Mouse (Mus musculus) cerebellum, postnatal 10 days (tissue): ENCODE measurements at regions not wholly inside any gene's neighbourhood (a gene's known extent, or its start where the extent isn't known, plus 50 kb on each side); places are given as distances from the start of the nearest gene placed in this dataset.

Experiments
- DNase-seq, 2 experiments: peaks; one replicate each; pipeline ENCODE4 v3.0.0; 2021; ENCODE audit warnings: mixed read lengths in 2 of 2

DNA sequence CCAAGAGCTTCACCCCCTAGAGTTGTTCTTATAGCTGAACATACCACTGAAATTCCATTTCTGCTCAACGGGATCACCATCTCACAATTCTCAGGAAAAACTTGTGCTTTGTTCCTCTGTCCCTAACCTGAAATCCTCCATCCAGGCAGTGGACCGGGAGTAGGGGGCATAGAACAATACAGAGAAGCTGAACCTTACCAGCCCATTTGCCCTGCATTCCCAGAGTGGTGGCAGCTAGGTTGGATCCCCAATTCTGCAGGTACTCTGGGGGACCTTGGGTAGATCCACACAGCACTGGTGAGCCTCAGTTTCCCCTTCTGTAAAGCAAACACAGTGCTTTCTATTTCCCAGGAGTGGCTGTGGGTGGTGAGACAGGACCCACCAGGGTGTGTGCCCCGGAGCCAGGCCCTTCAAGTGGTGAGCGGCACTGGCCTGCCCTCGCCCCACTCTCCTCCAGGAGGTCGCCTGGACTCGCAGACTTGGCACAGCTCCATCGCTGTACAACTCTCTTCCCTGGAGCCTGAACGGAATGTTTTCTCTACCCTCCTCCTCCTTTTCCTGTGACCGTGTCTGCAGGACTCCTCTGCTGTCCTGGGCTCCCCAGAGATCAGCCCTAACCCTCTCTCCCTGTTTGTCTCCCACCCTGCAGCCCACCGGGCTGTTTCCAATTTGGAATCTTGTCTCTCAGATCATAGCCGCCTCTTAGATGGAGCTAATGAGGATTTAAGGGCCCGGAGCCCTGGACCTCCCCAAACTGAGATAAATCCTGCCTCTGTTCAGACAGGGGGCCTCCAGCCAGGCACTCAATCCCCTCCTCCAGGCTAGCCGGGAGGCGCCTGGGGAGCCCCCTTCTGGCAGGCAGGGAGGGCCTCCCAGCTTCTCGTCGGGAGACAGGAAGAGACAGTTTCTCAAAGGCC is 52.3 kb upstream of the Cux1 start:
- DNase-seq: peak; percentile 36 to 45

DNA sequence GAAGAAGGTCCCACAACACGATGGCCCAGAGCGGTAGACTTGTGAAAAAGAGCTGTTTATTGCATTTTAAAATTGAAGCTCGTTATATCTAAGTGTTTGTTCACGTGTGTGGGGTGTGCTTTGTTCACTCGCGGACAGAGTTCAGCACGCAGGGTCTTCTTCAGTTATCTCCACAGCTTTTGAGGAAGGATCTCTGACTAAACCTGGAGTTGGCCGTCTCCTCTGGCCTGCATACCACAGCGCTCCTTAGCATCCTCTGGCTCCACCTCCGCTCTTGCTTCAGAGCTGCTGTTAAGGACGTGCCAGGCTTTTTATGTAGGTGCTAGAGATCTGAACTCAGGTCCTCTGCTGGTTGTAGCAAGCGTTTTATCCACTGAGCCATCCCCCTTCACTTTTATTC is 52.9 kb upstream of the Cux1 start:
- DNase-seq: no peak

DNA sequence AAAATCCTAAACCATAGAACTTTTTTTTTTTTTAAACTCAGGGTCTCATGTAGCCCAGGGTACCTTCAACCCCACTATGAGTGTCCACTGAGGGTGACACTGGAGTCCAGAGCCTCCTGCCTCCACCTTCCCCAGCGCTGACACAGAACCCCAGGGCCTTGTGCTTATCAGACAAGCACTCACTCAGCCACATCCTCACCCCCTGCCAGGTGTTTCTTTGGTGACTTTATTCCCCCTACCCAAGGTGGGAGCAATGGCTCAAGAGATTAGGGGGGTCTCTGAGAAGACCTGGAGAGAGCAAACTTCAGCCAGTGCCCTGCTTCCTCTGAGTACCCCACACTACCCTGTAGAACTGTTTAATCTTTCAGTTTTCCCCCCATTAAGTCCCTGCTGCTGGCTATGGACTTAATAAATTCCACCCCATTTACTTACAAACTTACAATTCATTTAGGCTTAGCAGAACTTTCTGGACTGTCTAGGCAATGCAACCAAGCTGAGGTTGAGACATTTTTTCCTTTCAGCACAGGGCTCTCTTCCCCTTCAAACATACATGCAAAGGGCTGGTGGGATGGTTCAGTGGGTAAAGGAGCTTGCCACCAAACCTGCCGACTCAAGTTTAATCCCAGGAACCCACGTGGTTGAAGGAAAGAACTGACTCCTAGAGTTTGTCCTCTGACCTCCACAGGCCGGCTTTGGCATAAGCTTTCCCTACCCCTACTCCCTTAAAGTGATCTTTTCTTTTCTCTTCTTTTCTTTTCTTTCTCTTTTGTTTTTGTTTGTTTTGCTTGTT is 54.2 kb upstream of the Cux1 start:
- no peak for DNase-seq

DNA sequence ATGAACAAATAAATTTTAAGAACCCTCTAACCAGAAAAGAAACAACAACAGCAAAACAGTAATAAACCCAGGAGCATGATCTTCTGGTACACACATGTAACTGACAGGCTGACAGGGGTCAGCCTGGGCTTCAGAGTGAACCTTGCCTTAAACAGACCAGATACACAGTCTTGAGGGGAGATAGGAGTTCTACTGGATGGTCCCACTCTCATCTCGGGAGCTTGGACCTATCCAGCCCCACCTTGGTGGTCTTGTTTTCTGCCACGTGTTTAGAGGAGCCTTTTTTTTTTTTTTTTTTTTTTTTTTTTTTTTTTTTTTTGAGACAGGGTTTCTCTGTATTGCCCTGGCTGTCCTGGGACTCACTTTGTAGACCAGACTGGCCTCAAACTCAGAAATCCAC is 54.9 kb upstream of the Cux1 start:
- DNase-seq: no peak

DNA sequence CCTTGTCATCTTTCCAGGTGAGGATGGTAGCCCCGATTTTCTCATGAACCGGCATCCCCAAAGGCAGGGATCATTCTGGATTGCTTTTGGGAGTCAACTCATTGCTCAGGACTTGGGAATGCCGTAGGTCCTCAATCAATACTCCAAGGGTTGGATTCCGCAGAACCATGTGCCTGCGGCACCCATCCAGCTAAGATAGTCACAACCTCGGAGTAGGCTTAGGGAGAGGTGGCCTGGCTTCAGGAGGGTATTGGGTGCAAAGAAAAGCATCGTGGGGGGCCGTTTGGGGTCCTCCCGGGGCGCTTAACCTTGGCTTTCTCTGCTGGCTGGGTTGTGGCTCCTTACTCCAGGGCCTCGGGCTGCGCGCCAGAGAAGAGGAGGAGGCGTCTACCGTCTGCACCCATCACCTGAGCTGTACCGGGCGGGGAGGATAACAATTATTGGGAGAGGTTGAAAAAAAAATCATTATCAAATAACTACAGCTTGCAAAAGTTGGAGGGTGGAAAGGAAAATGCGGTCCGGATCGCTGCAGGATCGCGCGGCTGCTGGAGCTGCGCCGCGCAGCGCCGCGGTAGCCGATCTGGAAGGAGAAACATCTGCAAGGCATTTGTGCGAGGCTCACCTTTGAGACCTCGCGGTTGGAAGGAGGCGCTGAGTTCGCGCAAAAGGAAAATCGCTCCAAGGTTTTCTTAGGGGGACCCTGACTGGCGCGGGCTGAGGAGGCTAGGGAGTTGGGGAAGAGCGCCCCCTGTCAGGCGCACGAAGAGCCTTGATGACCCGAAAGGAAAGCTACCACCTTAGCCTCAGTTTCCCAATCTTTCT is 55.6 kb upstream of the Cux1 start:
- DNase-seq: peak; percentile 77 to 78

DNA sequence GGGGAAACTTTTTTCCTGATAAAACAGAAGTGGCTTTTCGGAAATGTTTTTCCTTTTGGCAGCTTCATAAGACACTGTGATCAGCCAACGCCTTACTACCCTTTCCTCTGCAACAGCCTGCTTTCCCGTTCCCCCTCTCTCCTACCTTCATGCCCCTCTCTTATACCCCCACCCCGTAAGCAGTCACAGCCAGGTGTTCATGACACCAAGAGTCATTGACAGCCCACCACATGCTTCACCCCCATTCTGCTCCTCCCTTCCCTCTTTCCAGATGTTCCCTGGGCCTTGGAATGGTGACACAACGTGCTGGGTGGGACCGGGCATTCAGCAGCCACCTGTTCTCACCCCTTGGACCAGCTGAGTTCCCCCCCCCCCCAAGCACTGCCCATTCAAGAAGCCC is 56.5 kb upstream of the Cux1 start:
- no peak for DNase-seq

DNA sequence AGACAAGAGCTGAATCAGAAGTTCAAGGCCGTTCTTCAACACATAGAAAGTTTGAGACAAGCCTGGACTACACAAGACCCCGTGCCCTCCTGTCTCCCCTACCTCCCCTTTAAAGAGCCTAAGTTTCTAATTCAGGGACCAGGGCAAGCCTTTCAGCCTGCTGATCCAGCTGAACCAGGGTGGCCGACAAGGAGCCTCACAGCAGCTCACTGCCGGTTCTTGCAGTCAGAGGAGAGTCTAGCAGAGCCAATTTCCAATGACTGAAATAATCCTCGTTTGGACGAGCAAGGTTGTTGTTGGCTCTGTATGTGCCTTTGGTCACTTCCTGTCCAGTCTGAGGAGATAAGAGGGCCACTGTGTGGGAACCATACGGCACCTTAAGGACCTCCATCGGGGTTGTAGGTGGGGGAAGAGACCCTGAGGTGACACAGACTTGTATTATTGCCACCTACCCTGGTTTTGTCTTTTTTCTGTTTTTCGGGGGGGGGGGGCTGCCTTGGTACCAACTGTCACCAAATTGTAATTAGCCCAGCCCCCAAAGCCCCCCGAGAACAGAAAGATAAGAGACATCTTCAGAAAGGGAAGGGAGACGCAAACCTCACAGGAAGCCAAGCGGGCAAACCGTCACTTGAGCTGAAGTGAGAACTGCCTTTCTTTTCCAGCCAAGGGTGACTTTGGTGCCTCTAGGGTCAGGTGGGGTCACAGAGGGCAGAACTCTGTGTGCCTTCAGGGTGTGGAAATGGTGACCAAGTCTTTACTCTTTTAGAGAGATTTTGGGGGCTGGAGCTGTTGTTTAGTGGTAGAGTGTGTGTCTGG is 58.1 kb upstream of the Cux1 start:
- DNase-seq: no peak

DNA sequence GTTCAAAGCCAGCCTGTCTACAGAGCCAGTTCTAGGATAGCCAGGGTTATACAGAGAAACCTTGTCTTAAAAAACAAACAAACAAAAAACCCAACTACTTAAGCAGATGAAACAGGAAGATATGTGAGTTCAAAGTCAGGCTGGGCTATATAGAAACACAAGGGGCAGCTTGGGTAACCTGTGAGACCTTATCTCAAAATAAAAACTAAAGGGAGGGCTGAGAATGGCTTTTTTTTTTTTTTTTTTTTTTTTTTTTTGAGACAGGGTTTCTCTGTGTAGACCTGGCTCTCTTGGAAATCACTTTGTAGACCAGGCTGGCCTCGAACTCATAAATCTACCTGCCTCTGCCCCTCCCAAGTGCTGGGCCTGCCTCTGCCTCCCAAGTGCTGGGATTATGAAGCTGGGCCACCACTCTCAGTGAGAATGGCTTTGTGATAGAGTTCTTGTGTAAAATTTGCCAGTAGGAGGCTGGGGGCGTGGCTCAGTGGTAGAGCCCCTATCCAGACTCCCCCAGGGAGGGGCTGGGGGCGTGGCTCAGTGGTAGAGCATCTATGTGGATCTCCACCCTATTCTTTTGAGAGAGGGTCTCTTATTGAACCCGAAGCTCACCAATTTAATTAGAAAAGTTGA is 59.0 kb upstream of the Cux1 start:
- peak; percentile 18 to 28 for DNase-seq

DNA sequence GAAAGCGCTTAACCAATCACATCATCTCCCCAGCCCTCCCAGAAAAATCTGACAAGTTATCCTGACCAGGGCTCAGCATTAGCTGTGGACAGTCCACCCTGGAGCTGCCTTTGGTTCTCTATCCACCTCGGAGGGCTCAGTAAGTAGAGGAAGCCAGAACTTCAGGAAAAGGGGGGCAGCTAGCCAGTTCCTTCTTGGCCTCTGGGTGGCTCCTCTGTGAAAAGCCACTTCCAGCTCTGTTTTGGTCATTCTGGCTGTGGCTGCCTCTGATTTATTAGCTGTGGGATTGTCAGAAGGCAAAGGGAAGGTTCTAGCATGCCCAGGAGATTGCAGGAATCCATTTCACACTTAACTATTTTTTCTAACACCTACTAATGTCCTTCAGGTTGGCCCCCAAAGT is 59.6 kb upstream of the Cux1 start:
- peak; percentile 24 to 28 for DNase-seq

DNA sequence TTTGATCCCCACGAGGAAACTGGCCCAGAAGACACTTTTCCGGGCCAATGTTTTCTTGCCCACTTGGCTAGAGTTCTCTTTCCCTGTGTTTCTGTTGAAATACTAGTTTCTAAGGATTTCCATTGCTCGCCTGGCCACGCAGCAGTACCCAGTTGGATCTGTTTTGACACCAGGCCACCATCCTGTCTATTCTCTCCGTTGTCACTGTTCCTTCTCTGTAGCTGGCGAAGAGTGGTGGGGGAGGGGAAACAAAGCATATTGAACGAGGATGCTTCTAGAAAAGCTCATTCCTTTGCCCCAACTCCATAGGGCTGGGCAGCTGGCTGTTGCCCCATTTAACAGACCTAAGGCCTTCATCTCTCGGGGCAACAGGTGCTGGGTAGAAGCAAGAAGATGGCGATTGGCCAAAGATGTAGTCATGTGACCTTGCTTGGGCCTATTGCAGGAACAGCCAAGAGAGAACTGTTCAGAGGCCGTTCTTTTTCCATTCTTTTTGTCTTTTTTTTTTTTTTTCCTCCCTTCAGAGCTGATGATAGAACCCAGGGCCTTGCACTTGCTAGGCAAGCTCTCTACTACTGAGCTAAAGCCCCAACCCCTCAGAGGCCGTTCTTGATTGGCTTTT is 60.5 kb upstream of the Cux1 start:
- DNase-seq: peak; percentile 66 to 79

DNA sequence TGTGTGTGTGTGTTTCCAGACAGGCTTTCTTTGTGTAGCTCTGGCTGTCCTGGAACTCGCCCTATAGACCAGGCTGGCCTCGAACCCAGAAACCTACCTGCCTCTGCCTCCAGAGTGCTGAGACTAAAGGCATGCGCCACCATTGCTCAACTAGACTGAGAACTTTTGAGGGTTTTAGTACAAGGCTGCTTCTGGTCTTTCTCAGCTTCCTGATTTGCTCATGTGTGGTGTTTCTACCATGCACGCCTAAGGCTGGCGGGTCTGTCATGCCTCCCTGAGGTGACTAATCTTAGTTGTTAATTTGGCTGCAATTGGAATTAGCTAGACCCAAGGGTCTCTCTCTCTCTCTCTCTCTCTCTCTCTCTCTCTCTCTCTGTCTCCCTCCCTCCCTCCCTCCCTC is 61.2 kb upstream of the Cux1 start:
- no peak for DNase-seq

DNA sequence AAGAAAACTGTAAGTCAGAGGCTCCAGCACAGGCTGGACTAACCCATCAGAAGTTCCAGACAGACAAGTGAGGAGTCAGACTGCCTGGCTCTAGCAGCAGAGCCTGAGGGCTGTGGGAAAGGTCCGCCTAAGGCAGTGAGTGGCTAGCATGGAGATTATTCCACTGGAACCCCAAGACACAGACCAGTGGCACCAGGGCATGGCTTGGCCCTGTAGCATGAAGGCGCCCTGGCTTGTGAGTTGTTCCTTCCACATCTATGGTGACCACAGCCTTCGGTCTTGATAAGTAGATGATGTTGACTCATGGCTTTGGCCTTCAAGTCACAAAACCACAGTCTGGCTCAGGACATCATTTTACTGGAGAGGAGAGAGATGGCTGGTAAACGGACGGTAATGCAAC is 60.7 kb upstream of the Myl10 start:
- no peak for DNase-seq

DNA sequence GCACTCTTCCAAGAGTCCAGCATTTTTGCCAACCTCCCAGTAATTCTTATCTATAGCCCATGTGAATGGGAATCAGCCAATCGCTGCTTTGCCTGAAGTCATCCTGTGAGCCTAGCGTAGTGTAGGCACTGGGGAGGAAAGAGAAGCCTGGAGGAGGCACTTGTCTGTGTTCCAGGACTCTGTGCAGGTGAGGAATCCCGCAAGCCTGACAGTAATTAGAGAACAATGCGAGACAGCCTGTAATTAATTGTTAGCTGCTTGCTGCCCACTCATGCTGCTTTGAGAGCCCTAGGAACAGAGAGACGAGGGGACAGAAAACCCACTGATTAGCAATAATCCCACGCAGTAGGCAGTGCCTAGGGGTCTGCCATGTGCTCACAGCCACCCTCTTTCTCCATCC is 59.0 kb upstream of the Myl10 start:
- no peak for DNase-seq

DNA sequence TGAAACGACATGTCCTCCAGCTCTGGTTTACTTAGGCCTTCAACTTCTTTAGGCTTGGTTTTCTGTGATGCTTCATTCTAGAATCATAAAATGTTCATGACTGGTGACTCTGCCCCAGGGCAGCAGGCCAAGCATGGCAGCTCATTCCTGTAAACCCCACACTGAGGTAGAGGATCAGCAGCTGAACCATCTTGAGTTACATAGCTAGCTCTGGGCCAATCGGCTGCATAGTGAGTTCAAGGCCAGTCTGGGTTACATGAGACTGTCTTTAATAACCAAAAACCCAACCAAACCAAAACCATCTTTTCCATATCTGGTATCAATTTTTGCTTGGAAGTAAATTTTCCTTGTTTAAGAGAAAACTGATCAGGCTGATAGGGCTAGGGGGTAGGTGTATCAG is 57.8 kb upstream of the Myl10 start:
- DNase-seq: no peak

DNA sequence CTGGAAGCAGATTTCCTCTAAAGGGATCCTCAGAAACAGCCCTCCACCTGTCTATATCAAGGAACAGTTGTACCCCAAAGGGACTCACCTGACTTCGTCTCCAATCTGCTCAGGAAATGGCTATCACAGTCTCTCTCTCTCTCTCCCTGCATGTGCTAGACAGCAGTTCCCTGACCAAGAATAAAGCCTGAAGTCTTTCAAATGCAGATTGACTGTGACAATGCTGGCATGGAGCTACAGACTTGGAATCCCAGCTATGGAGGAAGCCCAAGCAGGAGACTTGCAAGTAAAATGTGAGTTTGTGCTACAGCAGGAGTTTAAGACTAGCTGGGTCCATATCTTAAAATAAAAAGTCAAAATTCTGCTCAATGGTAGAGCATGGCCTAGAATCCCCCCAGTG is 56.5 kb upstream of the Myl10 start:
- DNase-seq: no peak

DNA sequence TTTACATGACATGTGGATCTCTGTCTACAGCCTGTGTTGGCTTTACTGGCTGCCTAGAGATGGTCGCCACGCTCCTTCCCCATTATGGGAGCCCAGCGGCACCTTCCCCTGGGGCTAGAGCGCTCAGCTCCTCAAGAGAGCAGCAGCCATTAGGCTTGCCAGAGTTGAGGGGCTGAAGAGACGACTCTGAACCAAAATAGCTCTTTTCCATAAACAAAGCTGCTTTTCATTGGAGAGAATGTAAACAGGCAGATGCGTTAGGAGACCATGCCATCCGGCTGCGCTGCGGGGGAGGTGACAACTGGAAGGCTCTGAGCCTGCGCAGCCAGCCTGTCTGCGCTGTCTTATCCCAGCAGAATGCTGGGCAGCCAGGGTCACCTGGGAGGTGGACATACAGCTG is 55.1 kb upstream of the Myl10 start:
- DNase-seq: no peak

DNA sequence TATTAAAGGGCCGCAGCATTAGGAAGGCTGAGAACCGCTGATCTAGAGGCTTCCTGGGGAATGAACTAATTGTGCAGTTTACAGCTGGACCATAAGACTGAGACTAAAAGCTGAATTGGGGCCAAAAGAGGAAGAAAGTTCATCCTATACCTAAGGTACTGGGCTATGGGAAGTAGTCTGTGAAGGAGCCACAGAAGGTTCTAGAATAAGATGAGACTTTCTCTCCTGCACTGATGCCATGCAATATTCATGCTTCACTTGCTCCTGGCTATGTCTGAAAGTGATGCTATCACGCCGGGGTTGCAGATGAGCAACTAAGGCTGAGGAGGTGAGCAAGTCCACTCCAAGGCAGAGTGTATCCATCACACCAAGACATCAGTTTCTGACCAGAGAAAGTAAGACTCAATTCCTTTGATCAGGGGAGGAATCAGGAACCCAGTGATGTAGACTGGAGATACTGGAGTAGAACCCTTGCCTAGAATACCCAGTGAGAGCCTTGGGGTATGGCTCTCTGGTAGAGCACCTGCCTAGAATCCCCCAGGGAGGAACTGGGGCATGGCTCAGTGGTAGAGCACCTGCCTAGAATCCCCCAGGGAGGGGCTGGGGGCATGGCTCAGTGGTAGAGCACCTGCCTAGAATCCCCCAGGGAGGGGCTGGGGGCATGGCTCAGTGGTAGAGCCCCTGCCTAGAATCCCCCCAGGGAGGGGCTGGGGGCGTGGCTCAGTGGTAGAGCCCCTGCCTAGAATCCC is 51.9 kb upstream of the Myl10 start:
- no peak for DNase-seq

DNA sequence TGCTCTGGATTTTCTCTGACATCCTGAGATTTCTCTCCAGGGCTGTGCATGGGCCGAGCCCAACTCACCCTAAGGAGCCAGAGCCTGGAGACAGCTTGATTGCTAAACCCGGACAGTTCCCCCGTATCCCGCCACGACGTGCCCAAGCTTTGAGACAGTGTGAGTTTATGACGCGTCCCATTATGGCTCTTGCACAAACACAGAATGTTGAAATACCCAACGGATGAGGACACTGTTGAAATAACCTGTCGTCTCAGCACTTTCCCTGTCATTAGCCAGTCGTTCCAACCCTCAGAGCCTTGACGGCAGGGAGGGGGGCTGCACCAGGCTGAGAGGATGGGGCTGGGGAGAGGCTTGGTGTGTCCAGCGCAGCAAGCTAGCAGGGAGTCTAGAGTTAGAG is 50.7 kb upstream of the Myl10 start:
- no peak for DNase-seq
